Mouse (Mus musculus): Measurements from ENCODE around the gene Islr. TPM values are rescaled to one million over a fixed set of nuclear protein-coding genes. Genes with fewer than 3 reads are reported as not detected.

Islr gene
- polyA plus RNA-seq, 1 experiment: 5.6 TPM

- no peak for TF ChIP-seq POLR2A (IDR thresholded peaks at IDR 0.05; ENCODE audit: control insufficient read depth, low read depth, low read length)
- H3K4me3 ChIP-seq (ENCODE audit: control insufficient read depth, low read depth, low read length): no peak within 1 kb of the TSS
- no peaks in the 10 kb centered on the region; the same call in 1 of the 2 replicates for H3K4me1 ChIP-seq (ENCODE audit: control insufficient read depth, insufficient read depth, low read length)
- H3K36me3 ChIP-seq (ENCODE audit: control insufficient read depth, insufficient read depth, low read length): no peaks in the 10 kb centered on the region
- H3K27ac ChIP-seq (ENCODE audit: control insufficient read depth, insufficient read depth, low read depth, low read length): no peak within 1 kb of the TSS
- H3K27me3 ChIP-seq (ENCODE audit: control insufficient read depth, insufficient read depth, low read length): no peaks in the 10 kb centered on the region
Measured at GRCm38 (mm10) chr9:58118671-58119070, 85.4 kb downstream of the Islr start, which contains the start of gene Ccdc33. TSS of gene Ccdc33 (minus strand) at chr9:58118823.

- no peak overlapping the region for H3K4me3 ChIP-seq (ENCODE audit: control insufficient read depth, low read depth, low read length)
- no peaks in the 10 kb centered on the region for H3K36me3 ChIP-seq (ENCODE audit: control insufficient read depth, insufficient read depth, low read length)
- H3K27ac ChIP-seq (ENCODE audit: control insufficient read depth, insufficient read depth, low read depth, low read length): no peak overlapping the region
- TF ChIP-seq POLR2A (IDR thresholded peaks at IDR 0.05; ENCODE audit: control insufficient read depth, low read depth, low read length) (no peak), CTCF (IDR thresholded peaks at IDR 0.05; ENCODE audit: control insufficient read depth, insufficient read depth, insufficient replicate concordance, low read depth, low read length) (no peak)
- H3K27me3 ChIP-seq (ENCODE audit: control insufficient read depth, insufficient read depth, low read length): no peaks in the 10 kb centered on the region; the same call in 1 of the 2 replicates
- peaks cover 5% of the 10 kb centered on the region for H3K4me1 ChIP-seq (ENCODE audit: control insufficient read depth, insufficient read depth, low read length)
Measured at GRCm38 (mm10) chr9:58116024-58116651, 88.0 kb downstream of the Islr start.

GRCm38 (mm10) chr9:58115297-58115925 lies 88.7 kb downstream of the Islr start:
- Histone ChIP-seq H3K27me3 (ENCODE audit: control insufficient read depth, insufficient read depth, low read length) (no peaks in the 10 kb centered on the region; the same call in 1 of the 2 replicates), H3K36me3 (ENCODE audit: control insufficient read depth, insufficient read depth, low read length) (no peaks in the 10 kb centered on the region), H3K4me3 (ENCODE audit: control insufficient read depth, low read depth, low read length) (no peak overlapping the region), H3K27ac (ENCODE audit: control insufficient read depth, insufficient read depth, low read depth, low read length) (no peak overlapping the region), H3K4me1 (ENCODE audit: control insufficient read depth, insufficient read depth, low read length) (peaks cover 8% of the 10 kb centered on the region)
- no peak for TF ChIP-seq POLR2A (IDR thresholded peaks at IDR 0.05; ENCODE audit: control insufficient read depth, low read depth, low read length)
- TF ChIP-seq CTCF (IDR thresholded peaks at IDR 0.05; ENCODE audit: control insufficient read depth, insufficient read depth, insufficient replicate concordance, low read depth, low read length): no peak

GRCm38 (mm10) chr9:58114019-58114418 lies 90.1 kb downstream of the Islr start:
- Histone ChIP-seq H3K4me3 (ENCODE audit: control insufficient read depth, low read depth, low read length) (no peak overlapping the region), H3K4me1 (ENCODE audit: control insufficient read depth, insufficient read depth, low read length) (peaks cover 12% of the 10 kb centered on the region), H3K27ac (ENCODE audit: control insufficient read depth, insufficient read depth, low read depth, low read length) (no peak overlapping the region), H3K36me3 (ENCODE audit: control insufficient read depth, insufficient read depth, low read length) (no peaks in the 10 kb centered on the region), H3K27me3 (ENCODE audit: control insufficient read depth, insufficient read depth, low read length) (no peaks in the 10 kb centered on the region; the same call in 1 of the 2 replicates)
- TF ChIP-seq POLR2A (IDR thresholded peaks at IDR 0.05; ENCODE audit: control insufficient read depth, low read depth, low read length) (no peak), CTCF (IDR thresholded peaks at IDR 0.05; ENCODE audit: control insufficient read depth, insufficient read depth, insufficient replicate concordance, low read depth, low read length) (no peak)

GRCm38 (mm10) chr9:58113279-58113884 lies 90.7 kb downstream of the Islr start:
- H3K27ac ChIP-seq (ENCODE audit: control insufficient read depth, insufficient read depth, low read depth, low read length): no peak overlapping the region
- no peaks in the 10 kb centered on the region for H3K36me3 ChIP-seq (ENCODE audit: control insufficient read depth, insufficient read depth, low read length)
- H3K27me3 ChIP-seq (ENCODE audit: control insufficient read depth, insufficient read depth, low read length): no peaks in the 10 kb centered on the region; the same call in 1 of the 2 replicates
- peaks cover 12% of the 10 kb centered on the region for H3K4me1 ChIP-seq (ENCODE audit: control insufficient read depth, insufficient read depth, low read length)
- TF ChIP-seq POLR2A (IDR thresholded peaks at IDR 0.05; ENCODE audit: control insufficient read depth, low read depth, low read length): no peak
- no peak for TF ChIP-seq CTCF (IDR thresholded peaks at IDR 0.05; ENCODE audit: control insufficient read depth, insufficient read depth, insufficient replicate concordance, low read depth, low read length)
- H3K4me3 ChIP-seq (ENCODE audit: control insufficient read depth, low read depth, low read length): peak overlapping the region; percentile 23

- TF ChIP-seq CTCF (IDR thresholded peaks at IDR 0.05; ENCODE audit: control insufficient read depth, insufficient read depth, insufficient replicate concordance, low read depth, low read length) (no peak), POLR2A (IDR thresholded peaks at IDR 0.05; ENCODE audit: control insufficient read depth, low read depth, low read length) (no peak)
- Histone ChIP-seq H3K36me3 (ENCODE audit: control insufficient read depth, insufficient read depth, low read length) (no peaks in the 10 kb centered on the region), H3K27me3 (ENCODE audit: control insufficient read depth, insufficient read depth, low read length) (no peaks in the 10 kb centered on the region; the same call in 1 of the 2 replicates), H3K4me3 (ENCODE audit: control insufficient read depth, low read depth, low read length) (peak overlapping the region; percentile 23; the same call in 1 of the 2 replicates), H3K4me1 (ENCODE audit: control insufficient read depth, insufficient read depth, low read length) (peaks cover 12% of the 10 kb centered on the region), H3K27ac (ENCODE audit: control insufficient read depth, insufficient read depth, low read depth, low read length) (no peak overlapping the region)
Measured at GRCm38 (mm10) chr9:58112866-58113278, 91.2 kb downstream of the Islr start.

GRCm38 (mm10) chr9:58112321-58112751 lies 91.8 kb downstream of the Islr start:
- Histone ChIP-seq H3K4me1 (ENCODE audit: control insufficient read depth, insufficient read depth, low read length) (peaks cover 12% of the 10 kb centered on the region), H3K4me3 (ENCODE audit: control insufficient read depth, low read depth, low read length) (no peak overlapping the region), H3K27me3 (ENCODE audit: control insufficient read depth, insufficient read depth, low read length) (no peaks in the 10 kb centered on the region; the same call in 1 of the 2 replicates), H3K27ac (ENCODE audit: control insufficient read depth, insufficient read depth, low read depth, low read length) (no peak overlapping the region), H3K36me3 (ENCODE audit: control insufficient read depth, insufficient read depth, low read length) (no peaks in the 10 kb centered on the region)
- TF ChIP-seq POLR2A (IDR thresholded peaks at IDR 0.05; ENCODE audit: control insufficient read depth, low read depth, low read length): no peak
- TF ChIP-seq CTCF (IDR thresholded peaks at IDR 0.05; ENCODE audit: control insufficient read depth, insufficient read depth, insufficient replicate concordance, low read depth, low read length): no peak
